Mouse (Mus musculus) heart, postnatal 0 days (tissue): ENCODE measurements around the gene Adrm1. TPM values are rescaled to one million over a fixed set of nuclear protein-coding genes. Genes with fewer than 3 reads are reported as not detected.

Experiments
- ATAC-seq: fragments of 200-750 bp; cut with Nextera tagmentation; 2 replicates; pipeline ENCODE4 v1.8.0; 2017; ENCODE audit warnings: low read depth, moderate number of reproducible peaks, moderate library complexity; ENCODE audit not compliant: insufficient read depth
- DNase-seq: peaks from one replicate; pipeline ENCODE4 v3.0.0-alpha.2; 2016; ENCODE audit warnings: low spot score
- H3K27ac ChIP-seq: fragments of 300-500 bp; sonication (generic); 2 replicates; pipeline ENCODE4 v1.5.1; 2014; ENCODE audit warnings: low read depth, mild to moderate bottlenecking
- H3K27me3 ChIP-seq: fragments of 300-500 bp; sonication (generic); 2 replicates; pipeline ENCODE4 v1.6.1; 2014; ENCODE audit warnings: low read length, mixed read lengths; ENCODE audit not compliant: control insufficient read depth, insufficient read depth
- H3K36me3 ChIP-seq: fragments of 300-500 bp; sonication (generic); replicated peaks from 2 replicates; pipeline ENCODE4 v1.6.1; 2014; ENCODE audit warnings: low read length, mixed read lengths; ENCODE audit not compliant: control insufficient read depth, insufficient read depth
- H3K4me1 ChIP-seq: fragments of 300-500 bp; sonication (generic); 2 replicates; pipeline ENCODE4 v1.6.1; 2014; ENCODE audit warnings: antibody characterized with exemption; ENCODE audit not compliant: control insufficient read depth, insufficient read depth
- H3K4me2 ChIP-seq: fragments of 300-500 bp; sonication (generic); 2 replicates; pipeline ENCODE4 v1.6.1; 2014; ENCODE audit warnings: low read depth, mild to moderate bottlenecking, low read length, moderate library complexity
- H3K4me3 ChIP-seq: fragments of 300-500 bp; sonication (generic); 2 replicates; pipeline ENCODE4 v1.5.1; 2014; ENCODE audit warnings: low read depth, low read length
- H3K9ac ChIP-seq: fragments of 300-500 bp; sonication (generic); replicated peaks from 2 replicates; pipeline ENCODE4 v1.6.1; 2014; ENCODE audit warnings: low read depth, low read length, mixed read lengths
- H3K9me3 ChIP-seq: fragments of 300-500 bp; sonication (generic); replicated peaks from 2 replicates; pipeline ENCODE4 v1.6.1; 2016; ENCODE audit warnings: low read length; ENCODE audit not compliant: control insufficient read depth
- CTCF ChIP-seq: IDR thresholded peaks from 2 replicates; pipeline ENCODE4 v1.5.1; 2016; ENCODE audit warnings: antibody characterized with exemption, control low read depth, low read depth
- EP300 ChIP-seq: IDR thresholded peaks from 2 replicates; pipeline ENCODE4 v1.6.1; 2016; ENCODE audit warnings: antibody characterized with exemption, low read depth
- WGBS: fragments of 180-500 bp; shearing (Covaris S2); extraction: QIAGEN DNeasy Blood & Tissue Kit; methylation state at CpG from one replicate; pipeline ENCODE4 v1.1.7; 2014; 5-methylcytosine and 5-hydroxymethylcytosine counted together
- polyA plus RNA-seq: library from polyadenylated mRNA; unstranded; fragments of >200 nt; fragmentation: Nextera tagmentation; extraction: Ambion mirVana; gene quantifications from 2 replicates; pipeline ENCODE4 v1.2.1, GENCODE M21; 2015
- total RNA-seq: library from RNA; depleted of rRNA; stranded (reverse); fragments of >200 nt; gene quantifications from 2 replicates; pipeline ENCODE4 v1.2.3, GENCODE M21; 2014; ENCODE audit warnings: low replicate concordance

The Adrm1 gene
- total and polyA plus RNA-seq, 2 experiments from 2014 or later: 74.5 to 156 TPM

DNA sequence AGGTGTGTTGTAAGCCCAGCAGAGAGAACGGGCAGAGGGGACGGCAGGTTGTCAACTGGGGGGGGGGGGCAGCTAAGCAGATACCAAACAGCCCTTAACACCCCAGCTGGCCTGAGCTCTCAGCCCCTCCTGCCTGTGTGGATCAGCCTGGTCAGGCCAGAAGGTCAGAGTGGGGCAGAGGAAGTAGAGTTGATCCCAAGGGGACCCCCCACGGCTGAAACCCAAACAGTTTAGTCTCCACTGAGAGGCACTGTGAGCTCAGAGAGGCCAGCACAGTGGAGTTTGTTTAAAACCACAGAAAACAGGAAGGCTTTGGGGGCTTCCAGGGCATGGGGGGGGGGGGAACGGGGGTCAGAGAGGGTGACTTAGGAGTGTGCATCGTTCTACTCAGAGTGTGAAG lies 45.6 kb downstream of the Adrm1 start:
- H3K27ac ChIP-seq: no peak overlapping the region
- H3K9ac ChIP-seq: no peak overlapping the region
- no peak overlapping the region for H3K4me2 ChIP-seq
- H3K27me3 ChIP-seq: no peaks in the 10 kb centered on the region
- no peak for ATAC-seq
- no peak for DNase-seq
- 0 out of 2 replicates have a peak, but pooled peaks cover 3% of the 10 kb centered on the region for H3K36me3 ChIP-seq
- TF ChIP-seq EP300 (no peak), CTCF (no peak)
- peaks cover 3% of the 10 kb centered on the region; the same call in 1 of the 2 replicates for H3K9me3 ChIP-seq
- 54% methylated on average over 5 of the region's 5 CpGs for WGBS
- peaks cover 50% of the 10 kb centered on the region for H3K4me1 ChIP-seq
- no peak overlapping the region for H3K4me3 ChIP-seq

DNA sequence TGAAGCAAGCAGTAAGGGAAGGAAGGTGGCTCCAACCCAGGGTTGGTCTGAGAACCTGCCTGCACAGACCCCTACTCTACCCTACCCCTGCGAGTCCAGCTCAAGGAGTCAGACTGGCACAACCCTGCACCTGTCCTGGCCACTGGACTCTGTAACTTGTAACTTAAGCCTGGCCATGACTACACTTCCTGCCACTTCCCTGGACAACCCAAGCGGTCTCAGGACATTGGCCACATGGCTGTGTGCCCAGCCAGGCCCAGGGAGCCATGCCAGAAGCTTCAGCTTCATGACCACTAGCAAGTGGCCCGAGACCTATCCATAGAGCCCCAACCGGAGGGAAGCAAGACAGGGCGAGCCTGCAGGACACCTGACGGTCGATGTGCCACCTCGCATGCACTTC lies 46.3 kb downstream of the Adrm1 start:
- no peak overlapping the region for H3K4me2 ChIP-seq
- DNase-seq (no peak), ATAC-seq (0 out of 2 replicates have a peak, but pooled peaks have one; percentile 7)
- H3K27ac ChIP-seq: peak overlapping the region; percentile 73; the same call in 1 of the 2 replicates
- no peaks in the 10 kb centered on the region for H3K27me3 ChIP-seq
- 56% methylated on average over 8 of the region's 8 CpGs for WGBS
- TF ChIP-seq CTCF (no peak), EP300 (no peak)
- 0 out of 2 replicates have a peak, but pooled peaks cover 3% of the 10 kb centered on the region for H3K36me3 ChIP-seq
- no peak overlapping the region for H3K4me3 ChIP-seq
- no peak overlapping the region for H3K9ac ChIP-seq
- peaks cover 57% of the 10 kb centered on the region for H3K4me1 ChIP-seq
- no peaks in the 10 kb centered on the region for H3K9me3 ChIP-seq

- H3K9me3 ChIP-seq: no peaks in the 10 kb centered on the region
- DNase-seq (no peak), ATAC-seq (no peak)
- no peaks in the 10 kb centered on the region for H3K27me3 ChIP-seq
- H3K4me2 ChIP-seq: no peak overlapping the region
- 0 out of 2 replicates have a peak, but pooled peaks cover 3% of the 10 kb centered on the region for H3K36me3 ChIP-seq
- H3K27ac ChIP-seq: peak overlapping the region; percentile 73
- H3K4me3 ChIP-seq: no peak overlapping the region
- no peak for TF ChIP-seq EP300
- no peak for TF ChIP-seq CTCF
- 40% methylated on average over 3 of the region's 3 CpGs for WGBS
- H3K9ac ChIP-seq: no peak overlapping the region
- H3K4me1 ChIP-seq: peaks cover 57% of the 10 kb centered on the region
These were observed 47.0 kb downstream of the Adrm1 start for GRCm38 (mm10) chr2:180218241-180218640.

- Histone ChIP-seq H3K4me3 (no peak overlapping the region), H3K36me3 (0 out of 2 replicates have a peak, but pooled peaks cover 3% of the 10 kb centered on the region), H3K4me2 (no peak overlapping the region), H3K27me3 (no peaks in the 10 kb centered on the region), H3K4me1 (peaks cover 57% of the 10 kb centered on the region), H3K9ac (no peak overlapping the region), H3K27ac (peak overlapping the region; percentile 73), H3K9me3 (no peaks in the 10 kb centered on the region)
- DNase-seq (peak; percentile 65), ATAC-seq (peak; percentile 32; the same call in 1 of the 2 replicates)
- TF ChIP-seq CTCF: no peak
- WGBS: 28% methylated on average over 5 of the region's 5 CpGs
These were observed 47.4 kb downstream of the Adrm1 start for GRCm38 (mm10) chr2:180218677-180219076.

DNA sequence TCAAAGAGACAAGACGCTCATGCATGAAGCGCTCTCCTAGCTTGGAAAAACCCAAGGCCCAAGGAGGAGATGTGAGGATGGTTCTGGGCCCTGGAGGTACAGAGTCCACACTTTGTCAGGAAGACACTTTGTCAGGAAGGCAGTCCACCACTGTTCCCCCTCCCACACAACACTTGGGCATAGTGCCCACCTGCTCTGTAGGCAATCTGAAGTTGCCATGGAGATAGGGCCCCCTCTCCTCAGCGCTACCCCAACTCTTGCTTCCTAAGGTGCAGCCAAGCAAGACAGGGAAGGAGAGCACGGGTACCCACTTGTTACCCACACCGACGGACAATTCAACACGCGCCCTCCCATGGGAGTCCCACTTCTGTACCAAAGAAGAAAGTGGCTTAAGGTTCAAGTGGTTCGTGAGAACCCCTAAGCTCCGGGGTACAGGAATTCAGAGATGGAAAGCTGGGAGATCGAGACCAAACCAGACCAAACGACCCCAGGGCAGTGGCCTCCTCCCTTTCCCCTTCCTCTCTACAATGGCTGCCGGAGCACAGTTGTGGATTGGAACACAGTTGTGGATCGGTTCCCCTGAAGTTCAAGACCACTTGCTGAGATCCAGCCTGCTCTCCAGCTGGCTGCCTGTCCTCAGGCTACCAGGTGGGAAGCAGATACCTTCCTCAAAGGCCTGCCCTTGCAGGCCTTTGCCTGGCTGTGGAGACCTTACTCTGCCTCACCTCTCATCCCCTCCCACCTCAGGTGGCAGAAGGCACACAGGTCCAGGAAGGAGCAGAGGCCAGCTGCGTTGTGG lies 48.1 kb downstream of the Adrm1 start:
- 88% methylated on average over 15 of the region's 15 CpGs for WGBS
- Histone ChIP-seq H3K4me1 (peaks cover 56% of the 10 kb centered on the region), H3K27me3 (0 out of 2 replicates have a peak, but pooled peaks cover 2% of the 10 kb centered on the region), H3K9me3 (no peaks in the 10 kb centered on the region), H3K9ac (no peak overlapping the region), H3K27ac (peak overlapping the region; percentile 73), H3K4me3 (no peak overlapping the region), H3K36me3 (0 out of 2 replicates have a peak, but pooled peaks cover 3% of the 10 kb centered on the region), H3K4me2 (no peak overlapping the region)
- no peak for ATAC-seq
- DNase-seq: no peak
- TF ChIP-seq CTCF (no peak), EP300 (no peak)
